Mouse (Mus musculus) heart, adult 8-10 months (tissue): Measurements from ENCODE around the gene Birc2. TPM values are rescaled to one million over a fixed set of nuclear protein-coding genes. Genes with fewer than 3 reads are reported as not detected.
A peak's percentile ranks its signal among the peaks of the same experiment; 100 is the strongest.

Experiments
- DNase-seq: peaks from one replicate; pipeline ENCODE4 v3.0.0; 2022; ENCODE audit warnings: low spot score
- total RNA-seq, 4 experiments: library from RNA; stranded (reverse); gene quantifications; 2 replicates each; pipeline ENCODE4 v1.2.4; 2022

Gene Birc2
- total RNA-seq, 4 experiments from 2014 or later = 22.5 to 26.4 (median 25.4) TPM

DNA sequence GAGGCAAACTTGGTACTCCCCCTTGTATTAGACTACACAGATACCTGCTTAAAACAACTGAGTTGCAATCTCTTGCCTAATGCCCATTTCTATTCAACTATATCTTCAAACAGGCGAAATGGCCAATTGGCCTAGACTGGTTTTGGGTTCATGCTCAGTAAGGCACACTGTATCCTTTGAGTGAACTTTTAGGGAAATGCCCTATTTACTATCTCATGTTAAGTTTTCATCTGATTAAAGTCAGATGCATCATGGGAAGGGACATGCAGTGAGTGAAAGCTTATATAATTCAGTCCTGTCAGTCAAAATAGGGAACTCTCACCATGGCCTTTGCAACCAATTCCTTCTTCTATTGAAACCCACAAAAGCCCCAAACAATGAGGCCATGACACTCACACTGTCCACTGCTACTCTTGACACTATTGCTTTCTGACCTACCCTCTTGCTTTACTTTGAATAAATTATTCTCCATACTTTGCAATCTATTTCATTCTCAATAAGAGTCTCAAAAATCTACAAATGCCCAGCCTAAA is 9.9 kb upstream of the Birc2 start:
- DNase-seq = no peak

DNA sequence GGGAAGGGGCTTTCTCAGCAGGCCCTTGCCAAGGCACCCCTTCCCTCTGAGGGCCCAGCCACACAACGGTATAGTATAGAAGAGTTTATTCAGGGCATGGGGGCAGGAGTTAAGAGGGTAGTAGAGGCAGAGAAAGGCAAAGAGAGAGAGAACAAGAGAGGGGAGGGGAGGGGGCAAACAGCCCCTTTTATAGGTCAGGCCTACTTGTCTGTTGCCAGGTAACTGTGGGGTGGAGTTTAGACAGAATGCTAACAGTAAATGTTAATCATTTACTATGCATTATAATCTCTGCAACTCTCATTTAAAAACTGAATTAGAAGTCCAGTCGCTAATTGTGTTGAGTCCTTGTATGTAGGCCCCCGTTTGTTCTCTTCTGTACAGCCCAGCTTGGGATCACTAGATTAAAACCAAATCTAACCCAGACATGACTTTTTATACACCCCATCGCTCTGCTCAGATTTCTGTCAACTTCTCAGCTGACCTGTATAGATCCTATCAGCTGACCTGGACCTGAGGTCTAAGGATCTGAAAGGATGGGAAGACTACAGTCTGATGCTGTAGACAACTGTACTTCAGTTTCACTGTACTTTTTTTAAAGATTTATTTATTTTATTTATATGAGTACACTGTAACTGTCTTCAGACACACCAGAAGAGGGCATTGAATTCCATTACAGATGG is 8.5 kb upstream of the Birc2 start:
- DNase-seq = no peak

DNA sequence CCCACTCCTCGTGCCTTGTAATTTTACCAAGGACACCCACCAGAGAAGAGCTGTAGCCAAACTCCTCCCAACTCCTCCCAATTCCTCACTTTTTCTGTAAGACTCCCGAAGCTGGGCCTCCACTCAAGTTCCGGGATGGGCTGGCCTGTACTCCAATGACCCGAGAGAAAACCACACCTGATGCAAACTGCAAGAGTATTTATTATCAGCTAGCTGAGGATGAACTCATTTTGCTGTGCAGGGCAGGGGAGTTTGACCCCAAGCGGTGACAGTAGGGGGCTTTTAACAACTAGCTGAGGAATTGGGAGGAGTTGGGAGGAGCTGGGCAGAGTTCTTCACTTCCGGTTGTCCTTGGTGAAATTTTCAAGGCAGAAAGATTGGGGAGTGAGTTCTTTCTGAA is 4.4 kb upstream of the Birc2 start:
- no peak for DNase-seq

DNA sequence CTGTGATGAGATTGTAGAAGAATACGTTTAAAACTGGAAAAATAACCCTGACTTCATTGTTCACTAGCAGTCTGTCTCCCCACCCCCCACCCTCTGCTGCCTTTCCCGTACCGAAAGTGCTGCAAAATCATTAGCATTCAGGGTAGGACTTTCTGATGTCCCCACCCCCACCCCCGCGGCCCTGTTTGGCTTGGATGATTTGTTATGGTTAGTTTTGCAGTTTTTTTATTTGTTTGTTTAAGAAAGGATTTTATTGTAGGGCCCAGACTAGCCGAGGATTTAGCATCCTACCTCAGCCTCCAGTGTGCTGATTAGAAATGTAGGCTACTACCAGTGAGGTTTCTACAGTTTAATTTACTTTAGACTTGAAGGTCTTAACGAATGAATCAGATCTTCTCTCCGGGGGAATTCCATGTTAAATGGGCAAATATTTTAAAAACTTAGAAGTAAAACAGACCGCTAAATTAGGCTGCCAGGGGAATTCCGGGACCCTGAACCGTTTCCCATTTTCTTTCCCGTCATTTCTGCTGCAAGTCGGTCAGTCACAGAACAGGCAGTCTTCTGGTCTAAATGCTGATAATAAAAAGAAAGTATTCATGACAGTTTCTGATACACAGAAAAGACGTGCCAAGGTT is 1.1 kb upstream of the Birc2 start:
- peak; percentile 14 for DNase-seq

DNA sequence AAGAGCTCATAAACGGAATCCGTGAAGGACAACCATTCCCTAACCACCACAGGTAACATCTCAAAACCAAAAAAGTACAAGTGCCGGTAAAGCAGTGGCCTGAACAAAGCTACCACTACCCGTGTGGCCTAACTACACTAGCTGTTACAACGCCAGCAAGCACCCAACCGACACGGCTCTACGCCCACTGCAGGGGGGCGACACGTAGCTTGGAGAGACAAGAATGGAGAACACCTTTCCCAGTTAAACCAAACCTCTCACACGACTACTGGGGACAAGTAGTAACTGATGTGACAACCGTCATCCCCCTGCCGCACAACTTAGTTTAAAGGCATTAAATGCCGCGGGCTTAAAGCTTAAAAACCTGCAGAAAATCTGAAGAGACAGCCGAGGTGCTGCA is 533 bp downstream of the Birc2 start:
- DNase-seq = peak; percentile 18

DNA sequence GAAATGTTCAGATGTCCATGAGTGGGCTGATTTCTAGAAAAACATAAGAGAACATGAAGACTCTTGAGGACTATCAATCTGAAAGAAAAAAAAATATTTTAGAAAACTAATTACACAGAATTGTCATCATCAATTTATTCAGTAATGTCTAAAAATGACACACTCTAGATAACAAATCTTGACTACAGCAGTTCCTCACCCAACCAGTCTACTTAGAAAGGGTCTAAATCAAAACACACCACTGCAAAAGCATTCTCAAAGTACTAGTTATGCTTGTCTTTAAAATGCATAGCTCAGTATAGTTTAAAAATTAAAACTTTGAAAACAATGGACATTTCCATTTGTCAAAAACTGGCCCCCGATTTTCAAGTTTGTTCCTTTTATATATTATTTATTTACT is 1.6 kb downstream of the Birc2 start:
- no peak for DNase-seq

DNA sequence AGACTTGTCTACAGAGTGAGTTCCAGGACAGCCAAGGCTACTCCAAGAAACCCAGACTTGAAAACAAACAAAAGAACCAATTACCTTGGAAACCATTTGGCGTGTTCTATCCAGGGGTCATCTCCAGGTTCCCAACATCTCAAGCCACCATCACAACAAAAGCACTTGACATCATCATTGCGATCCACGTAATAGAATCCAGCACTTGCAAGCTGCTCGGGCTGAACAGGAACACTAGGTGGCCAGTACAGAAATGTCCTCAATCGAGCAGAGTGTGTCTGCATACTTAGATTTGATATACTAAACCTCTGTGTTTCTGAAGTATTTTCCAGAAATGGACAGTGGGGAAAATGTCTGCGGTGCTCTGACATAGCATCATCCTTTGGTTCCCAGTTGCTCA is 3.4 kb downstream of the Birc2 start:
- no peak for DNase-seq

DNA sequence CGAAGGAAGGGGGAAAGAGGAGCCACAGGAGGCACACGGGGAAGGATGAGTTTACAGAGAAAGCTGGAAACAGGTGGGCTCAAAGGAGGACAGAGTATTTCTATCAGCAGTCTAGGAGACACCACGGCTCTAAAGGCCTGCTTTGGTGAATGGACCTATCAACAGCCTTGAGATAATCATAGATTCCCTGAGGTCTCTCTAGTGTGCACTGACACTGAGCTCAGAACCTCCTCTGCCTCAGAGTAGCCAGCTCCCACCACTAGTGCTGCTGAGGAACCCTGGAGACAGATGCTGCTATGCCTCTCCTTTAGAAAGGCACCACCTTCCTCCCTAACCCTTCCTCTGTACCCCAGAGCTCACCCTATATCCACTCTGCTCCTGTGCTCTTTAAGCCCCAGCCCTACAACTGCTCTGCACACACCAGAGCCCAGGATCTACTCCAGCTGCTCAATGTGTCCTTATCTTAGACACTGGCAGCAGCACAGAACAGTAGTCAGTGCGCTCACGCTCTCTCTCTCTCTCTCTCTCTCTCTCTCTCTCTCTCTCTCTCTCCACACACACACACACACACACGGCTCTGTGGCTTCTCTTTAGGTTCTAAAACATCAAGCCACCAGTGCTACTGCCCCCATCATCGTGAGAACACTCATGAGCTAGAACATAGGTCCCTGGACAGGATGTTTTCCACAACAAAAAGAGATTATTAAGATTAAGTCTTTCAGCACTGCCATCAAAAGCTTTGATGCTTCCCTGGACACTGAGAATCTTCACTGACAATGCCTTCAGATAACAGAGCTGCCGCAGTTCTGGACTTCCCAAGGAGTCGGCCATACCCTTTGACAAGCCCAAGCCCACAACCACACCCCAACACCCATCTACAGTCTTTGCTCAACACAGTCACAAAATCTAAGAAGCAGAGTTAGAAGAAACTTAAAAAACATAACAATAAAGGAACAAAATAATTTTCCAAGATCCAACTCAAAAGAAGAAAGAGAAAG is 7.0 kb downstream of the Birc2 start:
- DNase-seq = peak; percentile 27

DNA sequence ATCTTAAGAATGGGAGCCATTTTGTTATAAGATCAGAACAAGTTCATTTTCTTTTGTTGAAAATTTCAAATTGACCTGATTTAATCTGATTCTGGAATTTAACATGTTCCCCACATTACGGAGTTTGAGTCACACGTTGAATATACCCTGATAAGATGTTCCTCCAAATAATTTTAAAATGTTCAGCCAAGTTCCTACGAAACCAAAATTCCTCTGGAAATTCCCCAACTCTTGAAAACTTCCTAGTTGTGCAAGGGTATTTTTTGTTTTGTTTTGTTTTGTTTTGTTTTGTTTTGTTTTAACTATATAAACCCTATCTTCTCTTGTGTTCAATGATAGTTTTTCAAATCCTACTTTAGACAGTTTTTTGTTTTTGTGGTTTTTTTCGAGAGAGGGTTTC is 8.2 kb downstream of the Birc2 start:
- peak; percentile 72 for DNase-seq

DNA sequence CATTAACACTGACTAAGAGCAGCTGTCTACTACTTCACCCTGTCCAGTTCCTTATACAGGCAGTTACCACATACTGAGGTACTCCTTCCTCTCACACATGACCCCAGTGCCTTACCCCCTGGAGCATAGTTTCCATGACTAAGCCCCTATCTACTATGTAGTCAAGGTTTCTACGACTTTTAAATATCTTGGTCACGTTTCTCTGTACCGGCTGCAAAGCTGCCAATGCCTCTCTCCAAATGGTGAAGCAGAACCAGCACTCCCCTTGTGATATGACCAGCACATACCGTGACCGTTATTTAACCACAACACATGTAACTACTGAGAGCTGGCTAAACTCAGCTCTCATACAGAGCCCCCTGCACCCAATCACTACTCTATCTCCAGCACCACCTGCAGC is 11.9 kb downstream of the Birc2 start:
- no peak for DNase-seq

DNA sequence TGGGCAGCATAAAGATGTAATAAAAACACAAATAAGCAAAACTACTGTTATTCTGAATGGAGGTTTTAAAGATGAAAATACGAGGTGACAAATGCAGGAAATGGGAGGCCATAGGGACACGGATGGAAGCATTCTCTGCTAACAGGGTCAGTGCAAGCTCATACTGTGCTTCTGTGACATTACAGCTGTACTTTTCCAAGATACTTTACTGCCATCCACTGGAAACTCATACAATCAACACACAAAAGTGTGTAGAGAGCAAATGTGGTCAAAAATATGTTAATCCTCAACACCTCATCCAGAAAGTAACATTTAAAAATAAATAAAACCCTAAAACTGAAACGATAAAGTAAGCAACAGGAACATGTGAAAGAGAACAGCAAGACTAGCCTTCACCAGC is 14.1 kb downstream of the Birc2 start:
- DNase-seq = no peak

DNA sequence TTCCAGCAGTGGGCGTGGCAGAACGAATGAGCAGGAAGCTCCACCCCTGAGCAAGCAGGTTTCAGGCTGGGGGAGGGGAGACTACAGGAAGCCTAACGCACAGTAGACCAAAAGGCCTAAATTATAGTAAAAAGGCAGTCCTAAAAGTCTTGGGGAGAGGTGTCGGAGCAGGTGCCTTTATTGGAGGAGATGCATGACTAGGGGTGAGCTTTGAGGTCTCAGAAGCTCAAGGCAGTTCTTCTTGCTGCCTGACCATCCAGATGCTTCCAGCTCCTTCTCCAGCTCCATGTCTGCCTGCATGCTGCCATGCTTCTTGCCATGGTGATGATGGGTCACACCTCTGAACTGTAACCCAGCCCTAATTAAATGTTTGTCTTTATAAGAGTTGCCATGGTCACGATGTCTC is 31.8 kb downstream of the Birc2 start:
- DNase-seq = no peak

DNA sequence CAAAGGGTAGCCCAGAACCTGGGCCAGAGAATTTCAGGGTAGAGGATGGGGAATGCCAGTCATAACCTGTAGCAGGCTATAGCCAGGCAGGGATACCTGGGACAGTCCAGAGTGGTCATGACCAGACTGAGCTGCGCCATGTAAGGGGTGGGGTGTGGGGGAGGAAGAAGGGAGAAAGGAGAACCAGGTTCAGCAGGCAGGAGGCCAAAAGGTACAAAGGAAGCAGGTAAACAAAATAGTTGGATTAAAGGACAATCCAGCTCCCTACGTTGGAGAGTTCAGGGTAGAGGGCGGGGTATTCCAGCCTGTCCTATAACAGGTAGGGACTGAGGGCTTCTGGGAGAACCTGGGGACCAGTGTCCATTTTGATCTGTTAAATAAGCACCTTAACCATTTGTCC is 38.3 kb downstream of the Birc2 start:
- DNase-seq = no peak

DNA sequence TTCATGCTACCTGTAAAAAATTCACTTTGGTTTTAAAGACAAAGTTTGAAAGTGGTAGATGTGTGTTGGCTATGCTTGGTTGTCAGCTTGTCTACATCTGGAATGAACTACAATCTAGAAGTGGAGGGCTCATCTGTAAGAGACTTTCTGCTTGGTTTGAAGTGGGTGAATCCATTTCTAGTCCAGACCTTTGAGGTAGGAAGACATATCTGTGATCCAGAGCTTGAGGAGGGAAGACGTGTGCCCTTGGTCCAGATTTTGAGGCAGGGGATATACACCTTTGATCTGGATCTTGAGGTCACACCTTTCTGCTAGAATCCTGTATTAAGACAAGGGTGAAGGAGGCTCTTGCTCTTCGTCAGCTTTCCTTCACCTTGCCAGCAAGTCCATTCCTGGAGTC is 39.3 kb downstream of the Birc2 start:
- DNase-seq = no peak

DNA sequence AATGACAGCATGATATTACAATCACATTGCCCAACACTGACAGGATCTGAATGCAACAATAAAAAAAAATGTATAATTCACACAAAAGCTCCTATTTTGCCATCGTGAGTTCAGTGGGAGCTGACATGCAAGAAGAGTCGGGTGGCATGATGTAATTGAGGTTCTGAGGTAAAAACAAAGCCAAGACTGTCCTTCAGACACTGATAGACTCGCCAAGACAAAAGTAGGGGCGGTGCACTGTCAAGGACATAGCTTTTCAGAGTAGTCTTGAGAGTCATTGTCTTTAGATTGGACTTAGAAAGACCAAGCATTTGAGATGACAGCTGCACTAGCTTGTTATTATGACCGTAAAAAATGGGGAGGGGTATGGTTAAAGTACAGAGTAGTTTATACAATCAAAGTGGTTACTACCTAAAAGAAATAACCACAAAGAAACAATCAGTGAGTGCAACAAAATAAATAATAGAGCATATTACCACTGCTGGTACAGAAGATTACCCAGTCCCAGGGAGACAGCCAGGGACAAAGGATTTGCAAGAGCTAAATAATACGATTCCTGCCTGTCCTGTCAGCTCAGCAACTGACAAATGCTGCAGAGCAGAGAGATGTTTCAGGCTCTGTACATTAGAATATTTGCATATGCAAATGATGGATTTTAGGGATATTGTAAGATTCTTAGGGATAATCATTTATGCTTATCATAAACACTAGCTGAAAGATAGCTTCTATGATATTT is 40.6 kb downstream of the Birc2 start:
- DNase-seq = no peak

DNA sequence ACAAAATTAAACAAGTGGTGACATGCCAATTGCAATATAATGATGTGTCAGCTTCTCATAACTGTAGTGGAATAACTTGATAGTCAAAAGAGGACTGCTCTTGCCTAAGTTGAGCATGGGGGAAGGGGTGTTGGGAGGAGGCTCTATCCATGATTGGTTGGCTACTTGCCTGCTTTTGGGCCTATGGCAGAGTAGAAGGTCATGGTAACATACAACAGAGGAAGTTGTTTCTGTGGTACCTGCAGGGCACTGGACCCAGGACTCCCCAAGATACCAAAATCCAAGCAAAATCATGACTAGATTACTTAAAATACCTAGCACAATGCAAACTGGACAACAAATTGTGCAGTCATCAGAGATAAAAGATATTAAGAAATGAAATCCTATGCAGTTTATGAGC is 41.3 kb downstream of the Birc2 start:
- no peak for DNase-seq

DNA sequence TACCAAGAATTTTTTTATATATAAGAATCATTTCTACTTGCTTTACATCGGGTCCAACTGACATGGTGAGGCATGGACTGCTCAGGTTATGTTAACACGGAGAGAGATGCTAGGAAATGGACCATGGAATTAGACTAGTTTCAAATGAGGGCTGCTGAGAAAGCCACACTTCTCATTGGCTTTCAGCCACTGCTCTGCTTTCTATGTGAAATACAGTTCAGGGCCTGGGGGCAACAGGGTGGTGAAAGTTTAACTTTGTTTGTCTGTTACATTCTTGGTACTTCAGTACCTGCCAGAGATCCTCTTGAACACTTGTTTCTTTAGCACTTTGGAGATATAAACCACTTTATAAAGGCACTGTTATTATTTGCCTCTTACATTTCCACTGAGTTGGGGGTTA is 43.3 kb downstream of the Birc2 start:
- no peak for DNase-seq

DNA sequence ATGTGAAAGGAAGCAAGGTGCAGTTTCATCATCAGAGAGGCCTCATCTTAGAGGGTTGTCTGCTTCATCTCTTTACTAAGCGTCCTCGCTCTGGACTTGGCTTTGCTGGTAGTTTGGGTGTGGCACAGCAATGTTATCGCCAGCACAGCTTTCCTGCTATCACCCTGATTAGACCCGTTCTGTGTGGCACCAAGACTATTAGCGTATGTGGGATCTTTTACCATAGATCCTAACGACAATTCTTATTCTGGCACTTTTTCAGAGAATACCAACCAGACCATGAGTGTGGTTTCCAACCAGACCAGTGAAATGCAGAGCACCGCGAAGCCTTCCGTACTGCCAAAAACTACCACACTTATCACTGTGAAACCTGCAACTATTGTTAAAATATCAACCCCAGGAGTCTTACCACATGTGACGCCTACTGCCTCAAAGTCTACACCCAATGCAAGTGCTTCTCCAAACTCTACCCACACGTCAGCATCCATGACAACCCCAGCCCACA is 46.2 kb downstream of the Birc2 start:
- no peak for DNase-seq

DNA sequence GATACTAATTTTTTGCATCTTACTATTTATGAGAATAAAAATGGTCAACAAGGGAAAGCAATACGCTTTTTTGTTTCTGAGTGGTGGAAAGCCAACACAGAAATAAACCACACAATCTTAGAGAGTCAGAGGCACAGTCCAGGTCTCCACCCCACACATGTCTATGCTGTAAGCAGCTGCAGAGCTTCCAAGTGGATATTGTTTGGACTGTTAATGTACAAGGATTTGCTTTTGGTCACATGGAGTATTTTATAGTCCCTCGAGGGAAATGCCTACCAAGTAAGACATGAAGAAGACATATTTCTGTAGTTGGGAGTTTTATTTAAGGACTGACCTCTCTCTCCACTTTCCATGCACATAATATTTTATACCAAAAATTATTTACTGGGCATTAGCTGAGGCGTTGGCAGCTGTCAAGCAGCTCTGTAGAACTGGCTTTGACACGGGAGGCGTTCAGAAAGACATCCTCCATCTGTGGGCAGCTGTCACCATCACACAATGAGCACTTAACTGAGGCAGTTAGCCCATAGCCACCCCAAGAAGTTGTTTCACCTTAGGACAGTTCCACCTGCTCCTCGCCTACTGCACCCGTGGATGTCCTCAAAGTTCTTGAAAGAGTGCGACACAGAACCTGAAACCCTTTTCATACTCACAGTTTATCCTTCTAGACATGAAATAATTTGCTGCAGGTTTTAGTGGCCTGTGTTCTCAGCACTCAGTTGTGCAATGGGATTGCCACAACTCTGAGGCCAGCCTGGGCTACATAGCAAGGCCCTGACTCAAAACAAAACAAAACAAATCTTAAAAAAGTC is 46.9 kb downstream of the Birc2 start:
- no peak for DNase-seq

DNA sequence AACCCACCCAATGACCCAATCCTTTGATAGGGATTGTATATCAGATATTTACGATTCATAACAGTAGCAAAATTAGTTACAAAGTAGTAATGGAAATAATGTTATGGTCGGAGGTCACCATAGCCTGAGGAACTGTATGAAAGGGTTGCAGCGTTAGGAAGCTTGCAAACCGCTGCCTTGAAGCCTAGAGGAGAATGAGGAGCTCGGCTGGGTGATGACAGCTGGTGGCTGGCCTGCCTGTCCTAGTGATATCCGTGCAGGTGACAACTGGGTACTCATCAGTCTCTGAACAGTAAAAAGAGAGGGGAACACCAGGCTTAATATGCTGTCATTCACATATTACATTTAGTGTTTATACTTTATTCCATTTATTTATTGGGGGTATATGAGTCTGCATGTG is 48.5 kb downstream of the Birc2 start:
- DNase-seq = no peak

DNA sequence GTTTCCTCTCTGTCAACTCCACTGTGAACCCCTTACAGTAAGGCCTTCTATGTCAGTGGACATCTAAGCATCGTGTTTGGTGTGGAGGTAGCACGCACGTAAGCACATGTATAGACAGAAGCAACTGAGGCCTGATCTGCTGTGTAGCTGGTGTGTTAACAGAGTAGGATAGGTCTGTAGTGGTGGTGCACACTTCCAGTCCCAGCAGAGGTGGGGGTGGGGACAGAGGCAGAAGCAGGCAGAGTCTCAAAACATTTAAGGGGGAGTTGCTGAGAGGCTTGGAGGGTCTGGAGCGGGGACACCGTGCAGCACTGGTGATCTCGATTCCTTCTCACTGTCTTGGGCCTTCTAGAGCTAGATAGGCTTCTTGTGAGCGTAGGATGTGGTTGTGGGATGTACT is 50.8 kb downstream of the Birc2 start:
- no peak for DNase-seq
